In the genomic region with DNA sequence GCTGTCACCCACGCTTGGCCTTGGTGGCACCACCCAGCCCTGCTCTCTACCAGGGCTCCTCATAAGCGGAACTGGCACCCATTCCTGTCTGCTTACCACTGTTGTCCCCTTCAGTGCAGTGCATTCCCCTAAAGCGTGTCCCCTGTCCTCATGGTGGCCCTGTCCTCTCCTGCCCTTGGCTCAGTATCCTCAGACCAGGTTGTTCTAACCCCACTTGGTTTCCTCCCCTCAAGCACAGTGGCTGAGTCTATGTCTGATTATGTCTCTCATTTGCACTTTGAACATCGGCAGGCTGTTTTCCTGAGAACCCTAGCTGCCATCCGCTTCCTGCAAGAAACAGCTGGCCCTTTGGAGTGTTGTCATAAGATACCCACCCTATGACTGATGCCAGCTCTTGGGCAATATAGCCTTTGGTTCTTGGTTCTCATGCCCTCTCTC, we compare ENCODE assay signal across 28 mouse cellular contexts.
DNase-seq lines count a peak whose midpoint lies in the region; ATAC-seq and TF ChIP-seq lines count a peak whose summit lies in the region.
"Had no signal": no experiment of that assay in that cellular context is flagged by ENCODE, and none has a peak within 500 bp of the region (broad histone marks: within the 10 kb centered on the region; RNA-seq: fewer than 3 reads in every experiment).

No protein-coding gene starts in this region.

- no peaks in the 10 kb centered on the region for H3K36me3 ChIP-seq in hindbrain, embryonic 11.5 days (ENCODE audit: control insufficient read depth, insufficient read depth, low read length)
- H3K36me3 ChIP-seq: embryonic facial prominence, embryonic 13.5 days; forebrain, embryonic 15.5 days; heart, embryonic 13.5 days; hindbrain, embryonic 13.5 days; midbrain, embryonic 12.5 days; neural tube, embryonic 12.5 days had no signal

- H3K9ac ChIP-seq in hindbrain, embryonic 11.5 days (ENCODE audit: low read depth, low read length) = no peak overlapping the region
- H3K9ac ChIP-seq: embryonic facial prominence, embryonic 13.5 days; forebrain, embryonic 15.5 days; heart, embryonic 13.5 days; hindbrain, embryonic 13.5 days; midbrain, embryonic 12.5 days; neural tube, embryonic 12.5 days had no signal

- 85% methylated on average over 5 of the region's 5 CpGs for WGBS in hindbrain, embryonic 11.5 days

- H3K4me3 ChIP-seq in gastrocnemius, adult 2 months = peak overlapping the region; percentile 35
- H3K4me3 ChIP-seq in hindbrain, embryonic 11.5 days (ENCODE audit: low read depth, low read length) = no peak overlapping the region
- H3K4me3 ChIP-seq: embryonic facial prominence, embryonic 13.5 days; erythroblast, embryonic 14.5 days; forebrain, embryonic 15.5 days; heart, embryonic 13.5 days; hindbrain, embryonic 13.5 days; left cerebral cortex, adult 2 months; midbrain, embryonic 12.5 days; neural tube, embryonic 12.5 days had no signal

- no peak; the same call in 1 of the 2 replicates for TF ChIP-seq CTCF in gastrocnemius, adult 2 months (IDR thresholded peaks at IDR 0.05)

- peak; percentile 71 for DNase-seq in gastrocnemius, adult 2 months
- no peak for DNase-seq in gastrocnemius, postnatal 4 days (ENCODE audit: low spot score in 2 of 2)
- peak; percentile 31 for DNase-seq in fibroblast of lung, adult 2 months (ENCODE audit: low read depth)
- peak; percentile 57 for DNase-seq in heart, adult 8-10 months (ENCODE audit: low spot score)
- peak; percentile 61 to 66 for DNase-seq in heart, postnatal 10 days
- no peak for DNase-seq in liver
- no peak for DNase-seq in hindbrain, embryonic 11.5 days (ENCODE audit: low spot score)
- DNase-seq in left cerebral cortex, postnatal 25 days (ENCODE audit: low spot score in 2 of 2) = no peak
- DNase-seq: adrenal gland, postnatal 14 days; cerebellum, adult 8-10 months; cerebellum, postnatal 36 days; embryo, embryonic 11 days; kidney, adult 18-20 months; kidney, postnatal 4 days; layer of hippocampus, adult 9-11 months; left cerebral cortex, postnatal 4 days; thymus, adult 18-20 months; thymus, postnatal 36 days had no signal

- no peaks in the 10 kb centered on the region for H3K4me1 ChIP-seq in hindbrain, embryonic 11.5 days (replicated peaks; ENCODE audit: control insufficient read depth, insufficient read depth, low read length)
- H3K4me1 ChIP-seq: forebrain, embryonic 15.5 days had no signal

- no peak for ATAC-seq in hindbrain, embryonic 11.5 days (ENCODE audit: low FRiP score)
- ATAC-seq: CD4-positive, CD25-positive, alpha-beta regulatory T cell, adult 4 months; forebrain, embryonic 15.5 days; lung, postnatal 0 days had no signal

- peak overlapping the region; percentile 94 for H3K27ac ChIP-seq in gastrocnemius, adult 2 months
- H3K27ac ChIP-seq in hindbrain, embryonic 11.5 days (ENCODE audit: low read depth, low read length) = no peak overlapping the region
- H3K27ac ChIP-seq: embryonic facial prominence, embryonic 13.5 days; forebrain, embryonic 15.5 days; heart, embryonic 13.5 days; hindbrain, embryonic 13.5 days; left cerebral cortex, adult 2 months; midbrain, embryonic 12.5 days; neural tube, embryonic 12.5 days had no signal

- no peak overlapping the region for H3K4me2 ChIP-seq in hindbrain, embryonic 11.5 days (replicated peaks; ENCODE audit: low read depth, low read length)
- H3K4me2 ChIP-seq: embryonic facial prominence, embryonic 13.5 days; forebrain, embryonic 15.5 days; heart, embryonic 13.5 days; hindbrain, embryonic 13.5 days; midbrain, embryonic 12.5 days; neural tube, embryonic 12.5 days had no signal

- no peaks in the 10 kb centered on the region for H3K9me3 ChIP-seq in hindbrain, embryonic 11.5 days (ENCODE audit: control insufficient read depth, low read length)
- H3K9me3 ChIP-seq: embryonic facial prominence, embryonic 13.5 days; forebrain, embryonic 15.5 days; heart, embryonic 13.5 days; hindbrain, embryonic 13.5 days; midbrain, embryonic 12.5 days; neural tube, embryonic 12.5 days had no signal

- no peaks in the 10 kb centered on the region for H3K27me3 ChIP-seq in hindbrain, embryonic 11.5 days (ENCODE audit: control insufficient read depth, insufficient read depth, low read length)
- H3K27me3 ChIP-seq: embryonic facial prominence, embryonic 13.5 days; forebrain, embryonic 15.5 days; heart, embryonic 13.5 days; midbrain, embryonic 12.5 days; neural tube, embryonic 12.5 days had no signal

- intact Hi-C loops in gastrocnemius, adult 2 months (cut with DNase I) = loop anchor here (1.0 to 5.0 kb wide), 2 partner anchors 76 to 163 kb away; no protein-coding TSS in a partner anchor
- intact Hi-C loops in heart, postnatal 10 days (cut with DNase I) = no loop called here
- intact Hi-C loops in left cerebral cortex, postnatal 25 days (cut with DNase I) = no loop called here

Comparison
In these comparisons a context has a peak if more than half of its experiments do, and no peak if none do; other contexts are left out.
1. DNase-seq: peak in gastrocnemius, adult 2 months (single experiment), fibroblast of lung, adult 2 months (single experiment), heart, adult 8-10 months (single experiment) and heart, postnatal 10 days (2 of 2); none in gastrocnemius, postnatal 4 days (0 of 2), liver (single experiment), hindbrain, embryonic 11.5 days (single experiment) and left cerebral cortex, postnatal 25 days (0 of 2).